Comparison of ENCODE assay signal across 27 mouse cellular contexts in the genomic region with DNA sequence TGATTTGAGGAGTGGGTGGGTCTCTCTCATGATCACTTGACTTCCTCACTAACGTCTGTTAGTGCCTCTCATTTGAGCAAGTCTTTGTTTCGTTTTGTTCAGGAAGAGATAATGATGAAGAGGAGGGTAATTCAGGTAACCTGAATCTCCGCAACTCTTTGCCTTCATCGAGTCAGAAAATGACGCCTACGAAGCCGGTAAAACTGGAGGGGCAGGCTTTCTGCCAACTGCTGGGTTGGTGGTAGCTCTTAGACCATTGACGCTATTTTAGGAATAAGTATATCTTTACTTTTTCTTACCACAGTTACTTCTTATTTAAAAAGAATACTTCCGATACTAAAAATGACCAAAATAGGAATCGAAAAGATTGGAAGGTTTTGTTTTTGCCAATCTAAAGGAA. TPM values are rescaled to one million over a fixed set of nuclear protein-coding genes. Genes with fewer than 3 reads are reported as not detected.
DNase-seq lines count a peak whose midpoint lies in the region; ATAC-seq lines count a peak whose summit lies in the region.
"Had no signal": no experiment of that assay in that cellular context is flagged by ENCODE, and none has a peak within 500 bp of the region (broad histone marks: within the 10 kb centered on the region; RNA-seq: fewer than 3 reads in every experiment).

No protein-coding gene starts in this region.

- peak; percentile 19 to 39 for DNase-seq in frontal cortex, postnatal 36 days (ENCODE audit: low spot score in 2 of 2)
- DNase-seq in frontal cortex, postnatal 10 days (ENCODE audit: low spot score in 2 of 2) = no peak
- DNase-seq in left cerebral cortex, postnatal 25 days (ENCODE audit: low spot score in 2 of 2) = peak; percentile 15 to 52
- DNase-seq in left cerebral cortex, adult 9 months (ENCODE audit: low spot score in 2 of 2) = no peak
- peak; percentile 31 for DNase-seq in brain, adult 2 months (ENCODE audit: low read depth, low spot score)
- DNase-seq in right cerebral cortex, postnatal 25 days = peak; percentile 10
- DNase-seq: adrenal gland, adult 8-10 months; adrenal gland, postnatal 25 days; cerebellum, adult 18-20 months; cerebellum, adult 9-10 months; cerebellum, postnatal 14 days; gastrocnemius, adult 2 months; gastrocnemius, postnatal 14 days; heart, adult 2 months had no signal

- no peak overlapping the region for H3K4me2 ChIP-seq in forebrain, embryonic 15.5 days (replicated peaks)
- H3K4me2 ChIP-seq: embryonic facial prominence, embryonic 12.5 days; embryonic facial prominence, embryonic 15.5 days; hindbrain, embryonic 12.5 days; hindbrain, embryonic 15.5 days had no signal

- 87% methylated on average over 10 of the region's 10 CpGs for WGBS in forebrain, embryonic 15.5 days

- H3K9me3 ChIP-seq in forebrain, embryonic 15.5 days = no peaks in the 10 kb centered on the region
- H3K9me3 ChIP-seq: embryonic facial prominence, embryonic 12.5 days; embryonic facial prominence, embryonic 15.5 days; heart, embryonic 10.5 days; hindbrain, embryonic 12.5 days; hindbrain, embryonic 15.5 days had no signal

- no peak overlapping the region for H3K4me3 ChIP-seq in forebrain, embryonic 15.5 days
- H3K4me3 ChIP-seq: embryonic facial prominence, embryonic 12.5 days; embryonic facial prominence, embryonic 15.5 days; gastrocnemius, adult 2 months; heart, adult 2 months; heart, embryonic 10.5 days; hindbrain, embryonic 12.5 days; hindbrain, embryonic 15.5 days had no signal

- H3K36me3 ChIP-seq in forebrain, embryonic 15.5 days = no peaks in the 10 kb centered on the region
- H3K36me3 ChIP-seq: embryonic facial prominence, embryonic 12.5 days; embryonic facial prominence, embryonic 15.5 days; heart, embryonic 10.5 days; hindbrain, embryonic 12.5 days; hindbrain, embryonic 15.5 days had no signal

- no peak overlapping the region for H3K9ac ChIP-seq in forebrain, embryonic 15.5 days (replicated peaks)
- H3K9ac ChIP-seq: embryonic facial prominence, embryonic 12.5 days; embryonic facial prominence, embryonic 15.5 days; hindbrain, embryonic 12.5 days; hindbrain, embryonic 15.5 days had no signal

- no peaks in the 10 kb centered on the region for H3K27me3 ChIP-seq in forebrain, embryonic 15.5 days
- H3K27me3 ChIP-seq: embryonic facial prominence, embryonic 12.5 days; embryonic facial prominence, embryonic 15.5 days; hindbrain, embryonic 12.5 days; hindbrain, embryonic 15.5 days had no signal

- H3K4me1 ChIP-seq in forebrain, embryonic 15.5 days = no peaks in the 10 kb centered on the region
- H3K4me1 ChIP-seq: embryonic facial prominence, embryonic 12.5 days; embryonic facial prominence, embryonic 15.5 days; heart, embryonic 10.5 days; hindbrain, embryonic 12.5 days; hindbrain, embryonic 15.5 days had no signal

- intact Hi-C loops in left cerebral cortex, postnatal 25 days (cut with DNase I) = no loop called here

- ATAC-seq in forebrain, embryonic 15.5 days (replicated peaks) = no peak
- no peak for ATAC-seq in granulocyte monocyte progenitor cell, adult 5-6 weeks (replicated peaks; ENCODE audit: poor library complexity, severe bottlenecking)
- ATAC-seq: activated CD4-positive, CD25-positive, alpha-beta regulatory T cell, adult 4 months; forebrain, embryonic 14.5 days had no signal

- H3K27ac ChIP-seq in forebrain, embryonic 15.5 days (replicated peaks) = no peak overlapping the region
- H3K27ac ChIP-seq: embryonic facial prominence, embryonic 12.5 days; embryonic facial prominence, embryonic 15.5 days; gastrocnemius, adult 2 months; heart, adult 2 months; heart, embryonic 10.5 days; hindbrain, embryonic 12.5 days; hindbrain, embryonic 15.5 days had no signal

RNA-seq across cellular contexts. Expression of a gene that starts 18.4 kb away (rescaled TPM):
- under 1 TPM; 0.43 to 0.50 TPM for total RNA-seq in left cerebral cortex, postnatal 25 days (2021)
- 0.05 TPM in 1 of 2 replicates, not detected in the other for polyA plus RNA-seq in forebrain, embryonic 15.5 days (2015; fragmentation: Nextera tagmentation; extraction: Ambion mirVana)
- not detected in 2 replicates for total RNA-seq in granulocyte monocyte progenitor cell, adult 5-6 weeks (2014; fragmentation: Nextera tagmentation)
- total RNA-seq in granulocyte monocyte progenitor cell, adult 5-6 weeks (2017) = not detected in 2 replicates
- total RNA-seq: adrenal gland, postnatal 25 days; gastrocnemius, adult 2 months; gastrocnemius, postnatal 14 days; gastrocnemius, postnatal 4 days; heart, adult 2 months; heart, postnatal 25 days; hematopoietic stem cell, adult 5-6 weeks had no signal
- polyA plus RNA-seq: activated CD4-positive, CD25-positive, alpha-beta regulatory T cell, adult 4 months; heart, postnatal 0 days had no signal

Comparison
In these comparisons a context has a peak if more than half of its experiments do, and no peak if none do; other contexts are left out.
1. DNase-seq: peak in frontal cortex, postnatal 36 days (2 of 2), left cerebral cortex, postnatal 25 days (2 of 2), brain, adult 2 months (single experiment) and right cerebral cortex, postnatal 25 days (single experiment); none in frontal cortex, postnatal 10 days (0 of 2) and left cerebral cortex, adult 9 months (0 of 2).